Mouse (Mus musculus) gonadal fat pad, adult 2 months (tissue): ENCODE results near the gene Pgap1. TPM values are rescaled to one million over a fixed set of nuclear protein-coding genes. Genes with fewer than 3 reads are reported as not detected.

Source experiments
- DNase-seq: peaks from one replicate; pipeline ENCODE4 v3.0.0-alpha.2; 2012; ENCODE audit warnings: low read depth
- polyA plus RNA-seq: library from polyadenylated mRNA; depleted of rRNA; stranded (reverse); fragments of >200 nt; gene quantifications from 2 replicates; pipeline ENCODE4 v1.2.3, GENCODE M21; 2012; rRNA removed

Gene Pgap1
- polyA plus RNA-seq, result 7.3 and 7.8 TPM in 2 replicates

GRCm38 (mm10) chr1:54557301-54558229 is at the start of gene Pgap1:
TSS of gene Pgap1 (minus strand) at chr1:54557684.
- DNase-seq, result no peak

- no peak for DNase-seq
Observed at GRCm38 (mm10) chr1:54606936-54607335, 49.5 kb upstream of the Pgap1 start.

- no peak for DNase-seq
Observed at GRCm38 (mm10) chr1:54601692-54602091, 44.2 kb upstream of the Pgap1 start.

GRCm38 (mm10) chr1:54600275-54600674 is 42.8 kb upstream of the Pgap1 start:
- no peak for DNase-seq

GRCm38 (mm10) chr1:54597594-54598217 is 40.2 kb upstream of the Pgap1 start:
- no peak for DNase-seq

GRCm38 (mm10) chr1:54596151-54596550 is 38.7 kb upstream of the Pgap1 start:
- DNase-seq, result no peak

GRCm38 (mm10) chr1:54587076-54587475 is 29.6 kb upstream of the Pgap1 start:
- DNase-seq, result no peak

GRCm38 (mm10) chr1:54585971-54586555 is 28.6 kb upstream of the Pgap1 start:
- DNase-seq, result no peak

- DNase-seq, result no peak
Observed at GRCm38 (mm10) chr1:54585278-54585846, 27.9 kb upstream of the Pgap1 start.

- peak; percentile 34 for DNase-seq
Observed at GRCm38 (mm10) chr1:54584588-54585277, 27.2 kb upstream of the Pgap1 start.

- DNase-seq, result no peak
Observed at GRCm38 (mm10) chr1:54578358-54579184, 21.1 kb upstream of the Pgap1 start.

- DNase-seq, result no peak
Observed at GRCm38 (mm10) chr1:54569102-54569501, 11.6 kb upstream of the Pgap1 start.

GRCm38 (mm10) chr1:54563923-54564322 is 6.4 kb upstream of the Pgap1 start:
- DNase-seq, result no peak

- no peak for DNase-seq
Observed at GRCm38 (mm10) chr1:54556586-54557221, 780 bp downstream of the Pgap1 start.

GRCm38 (mm10) chr1:54555364-54556140 is 1.9 kb downstream of the Pgap1 start:
- DNase-seq, result no peak

GRCm38 (mm10) chr1:54552621-54553020 is 4.9 kb downstream of the Pgap1 start:
- DNase-seq, result no peak

GRCm38 (mm10) chr1:54545200-54545599 is 12.3 kb downstream of the Pgap1 start:
- DNase-seq, result no peak

- DNase-seq, result no peak
Observed at GRCm38 (mm10) chr1:54542920-54543319, 14.6 kb downstream of the Pgap1 start.

- no peak for DNase-seq
Observed at GRCm38 (mm10) chr1:54531170-54531569, 26.3 kb downstream of the Pgap1 start.
